Mouse (Mus musculus) testis, adult 2 months (tissue): ENCODE measurements around the gene Nol10.

Experiments used
- CTCF ChIP-seq: fragments of 200-500 bp; IDR thresholded peaks from 2 replicates; pipeline ENCODE4 v1.5.1; 2012; ENCODE audit warnings: low read depth, mild to moderate bottlenecking, inconsistent platforms, low read length, moderate library complexity; ENCODE audit not compliant: control insufficient read depth, insufficient read depth, insufficient replicate concordance
- POLR2A ChIP-seq: fragments of 200-500 bp; IDR thresholded peaks from 2 replicates; pipeline ENCODE4 v1.6.1; 2012; ENCODE audit warnings: low read depth, mild to moderate bottlenecking, inconsistent platforms, low read length, moderate library complexity; ENCODE audit not compliant: control insufficient read depth

- TF ChIP-seq POLR2A, result no peak
- TF ChIP-seq CTCF, result no peak
Observed at GRCm38 (mm10) chr12:17455096-17455495, 106.8 kb downstream of the Nol10 start.
